Mouse (Mus musculus) ovary, postnatal 10 days (tissue): ENCODE measurements around the gene Gm5447.

ENCODE experiments used
- DNase-seq: peaks from one replicate; pipeline ENCODE4 v3.0.0; 2022; ENCODE audit warnings: low spot score

Gm5447 gene

GRCm38 (mm10) chr13:30973501-30974246 is at the start of gene Gm5447, which contains the start of gene Exoc2:
Gm5447 (plus strand) TSS chr13:30974204.
Exoc2 (minus strand) TSS chr13:30974093.
- DNase-seq: peak; percentile 69

- DNase-seq: no peak
These were observed 49.7 kb upstream of the Gm5447 start for GRCm38 (mm10) chr13:30924269-30924668.

- no peak for DNase-seq
These were observed 44.9 kb upstream of the Gm5447 start for GRCm38 (mm10) chr13:30929119-30929518.

GRCm38 (mm10) chr13:30931613-30932012 is 42.4 kb upstream of the Gm5447 start:
- no peak for DNase-seq

GRCm38 (mm10) chr13:30932972-30933371 is 41.0 kb upstream of the Gm5447 start:
- DNase-seq: no peak

- DNase-seq: no peak
These were observed 28.2 kb upstream of the Gm5447 start for GRCm38 (mm10) chr13:30945788-30946187.

GRCm38 (mm10) chr13:30947129-30947528 is 26.9 kb upstream of the Gm5447 start:
- no peak for DNase-seq

GRCm38 (mm10) chr13:30947540-30947939 is 26.5 kb upstream of the Gm5447 start, which contains the start of gene Hus1b:
Hus1b (minus strand) TSS chr13:30947759.
- DNase-seq: no peak

- DNase-seq: no peak
These were observed 24.8 kb upstream of the Gm5447 start for GRCm38 (mm10) chr13:30949181-30949580.

- DNase-seq: no peak
These were observed 22.0 kb upstream of the Gm5447 start for GRCm38 (mm10) chr13:30952044-30952443.

- no peak for DNase-seq
These were observed 20.4 kb upstream of the Gm5447 start for GRCm38 (mm10) chr13:30953580-30953979.

- no peak for DNase-seq
These were observed 13.3 kb upstream of the Gm5447 start for GRCm38 (mm10) chr13:30960714-30961113.

GRCm38 (mm10) chr13:30961932-30962331 is 12.1 kb upstream of the Gm5447 start:
- DNase-seq: no peak

GRCm38 (mm10) chr13:30966507-30966911 is 7.5 kb upstream of the Gm5447 start:
- no peak for DNase-seq

- DNase-seq: no peak
These were observed 5.7 kb upstream of the Gm5447 start for GRCm38 (mm10) chr13:30968311-30968710.

- no peak for DNase-seq
These were observed 3.0 kb upstream of the Gm5447 start for GRCm38 (mm10) chr13:30971047-30971446.

- DNase-seq: no peak
These were observed 1.9 kb upstream of the Gm5447 start for GRCm38 (mm10) chr13:30972102-30972501.

GRCm38 (mm10) chr13:30974247-30974630 is 235 bp downstream of the Gm5447 start:
- no peak for DNase-seq

GRCm38 (mm10) chr13:30976536-30977084 is 2.6 kb downstream of the Gm5447 start:
- DNase-seq: no peak

GRCm38 (mm10) chr13:30978224-30978623 is 4.2 kb downstream of the Gm5447 start:
- DNase-seq: no peak

GRCm38 (mm10) chr13:30981666-30982065 is 7.7 kb downstream of the Gm5447 start:
- DNase-seq: no peak

- DNase-seq: no peak
These were observed 11.2 kb downstream of the Gm5447 start for GRCm38 (mm10) chr13:30985275-30985597.

GRCm38 (mm10) chr13:30985598-30986466 is 11.8 kb downstream of the Gm5447 start:
- no peak for DNase-seq
